Mouse (Mus musculus): ENCODE results near the gene Ankrd34a.

The Ankrd34a gene

DNA sequence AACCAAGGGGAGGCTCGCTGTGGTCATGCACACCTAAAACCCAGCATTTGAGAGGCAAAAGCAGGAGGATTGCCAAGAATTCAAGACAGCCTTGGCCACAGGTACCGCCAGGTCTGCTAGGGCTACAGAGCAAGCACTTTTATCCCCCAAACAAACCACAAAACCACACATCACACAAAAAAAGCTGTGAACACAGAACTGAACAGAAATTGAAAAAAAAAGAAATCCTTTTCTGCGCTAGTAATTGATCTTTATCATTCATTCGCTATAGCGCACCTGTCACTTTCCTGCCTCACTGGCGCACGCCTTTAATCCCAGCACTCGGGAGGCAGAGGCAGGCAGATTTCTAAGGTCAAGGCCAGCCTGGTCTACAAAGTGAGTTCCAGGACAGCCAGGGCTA lies 33.2 kb upstream of the Ankrd34a start:
- DNase-seq (ENCODE audit: low spot score) = no peak

DNA sequence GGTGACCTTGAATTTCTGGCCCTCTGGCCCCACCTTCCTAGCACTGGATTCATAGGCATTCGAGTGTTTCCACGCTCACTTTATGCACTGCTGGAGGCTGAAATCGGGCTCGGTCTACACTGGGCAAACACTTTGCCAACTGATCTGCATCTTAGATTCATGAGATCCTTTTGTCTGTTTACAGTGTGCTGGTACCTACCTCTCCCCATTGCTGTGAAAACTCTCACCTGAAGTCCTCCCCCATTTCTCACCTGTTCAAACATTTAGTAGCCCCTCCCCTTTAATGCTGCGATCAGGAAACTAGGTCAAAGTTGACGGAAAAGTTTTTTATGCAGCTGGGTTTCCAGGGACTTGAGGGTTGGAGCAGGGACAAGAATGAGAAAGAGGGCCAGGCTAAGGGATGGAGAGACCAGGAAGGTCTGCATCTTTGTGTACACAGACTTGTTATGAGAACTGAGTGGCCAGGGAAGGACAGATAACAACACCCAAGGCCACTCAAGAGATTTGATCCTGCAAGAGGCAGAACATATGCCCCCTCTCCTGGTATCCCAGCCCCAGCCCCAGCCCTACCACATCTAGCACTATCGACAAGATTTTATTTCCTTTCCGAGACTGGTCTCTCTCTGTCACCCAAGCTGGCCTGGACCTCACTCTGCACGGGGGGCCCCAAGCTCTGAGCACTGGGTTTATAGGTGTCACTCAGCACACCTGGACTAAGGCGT lies 32.4 kb upstream of the Ankrd34a start:
- DNase-seq (ENCODE audit: low spot score) = peak; percentile 57

DNA sequence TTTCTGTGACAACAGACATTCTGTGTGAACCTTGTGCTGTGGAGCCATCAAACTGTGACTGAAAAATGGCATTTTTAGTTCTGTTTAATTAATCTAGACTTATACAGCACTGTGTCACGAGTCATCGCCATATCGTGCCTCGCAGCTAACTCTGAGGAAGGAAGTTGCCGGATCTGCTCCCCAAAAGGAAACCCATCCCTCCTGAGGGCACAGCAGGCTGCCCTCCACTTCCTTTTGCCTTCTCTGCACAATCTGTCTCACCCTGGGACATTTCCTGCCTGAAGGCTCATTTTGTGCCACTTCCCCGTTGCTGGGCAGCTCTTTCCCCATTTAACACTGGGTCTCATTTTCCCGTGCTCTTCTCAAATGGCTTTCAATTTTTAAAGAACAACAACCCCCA lies 31.8 kb upstream of the Ankrd34a start:
- DNase-seq (ENCODE audit: low spot score) = no peak

DNA sequence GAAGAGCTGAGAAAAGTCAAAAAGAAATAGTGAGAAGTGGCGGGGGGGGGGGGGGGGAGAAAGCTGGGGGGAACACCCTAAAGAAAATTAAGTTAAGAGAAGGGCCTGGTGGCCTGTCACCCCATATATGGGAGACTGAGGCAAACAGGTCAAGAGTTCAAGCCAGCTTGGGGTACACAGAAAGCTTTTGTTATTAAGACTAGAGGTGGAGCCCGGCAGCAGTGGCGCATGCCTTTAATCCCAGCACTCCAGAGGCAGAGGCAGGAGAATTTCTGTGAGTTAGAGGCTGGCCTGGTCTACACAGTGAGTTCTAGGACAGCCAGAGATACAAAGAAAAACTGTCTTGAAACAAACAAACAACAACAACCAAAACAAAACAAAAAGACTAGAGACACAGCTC lies 31.3 kb upstream of the Ankrd34a start:
- DNase-seq (ENCODE audit: low spot score) = no peak

DNA sequence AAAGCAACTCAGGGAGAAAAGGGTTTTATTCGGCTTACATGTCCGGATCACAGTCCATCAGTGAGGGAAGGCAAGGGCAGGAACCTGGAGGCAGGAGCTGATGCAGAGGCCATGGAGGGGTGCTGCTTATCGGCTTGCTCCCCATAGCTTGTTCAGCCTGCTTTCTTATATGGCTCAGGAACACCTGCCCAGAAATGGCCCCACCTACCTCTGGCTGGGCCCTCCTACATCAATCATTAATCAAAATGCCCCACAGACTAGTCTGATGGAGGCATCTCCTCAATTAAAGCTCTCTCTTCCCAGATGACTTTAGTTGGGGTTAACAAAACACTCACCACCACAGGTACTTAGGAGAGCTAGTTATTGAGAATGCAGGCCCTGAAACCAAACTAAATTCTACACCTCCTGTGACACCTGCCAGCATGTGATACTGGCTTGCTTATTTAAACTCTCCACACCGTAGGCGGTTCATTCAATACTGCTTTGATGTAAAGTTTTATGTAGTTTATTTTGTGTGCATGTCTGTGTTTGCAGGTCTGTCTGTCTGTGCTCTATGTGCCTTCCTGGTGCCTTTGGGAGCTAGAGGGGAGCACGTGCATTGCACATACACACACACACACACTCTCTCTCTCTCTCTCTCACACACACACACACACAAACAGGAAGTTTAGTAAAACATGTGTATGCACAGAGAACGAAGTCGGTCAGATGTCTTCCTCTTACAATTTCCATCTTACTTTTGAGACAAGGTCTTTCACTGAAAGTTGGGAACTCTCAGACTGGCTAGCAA lies 29.6 kb upstream of the Ankrd34a start:
- no peak for DNase-seq (ENCODE audit: low spot score)

DNA sequence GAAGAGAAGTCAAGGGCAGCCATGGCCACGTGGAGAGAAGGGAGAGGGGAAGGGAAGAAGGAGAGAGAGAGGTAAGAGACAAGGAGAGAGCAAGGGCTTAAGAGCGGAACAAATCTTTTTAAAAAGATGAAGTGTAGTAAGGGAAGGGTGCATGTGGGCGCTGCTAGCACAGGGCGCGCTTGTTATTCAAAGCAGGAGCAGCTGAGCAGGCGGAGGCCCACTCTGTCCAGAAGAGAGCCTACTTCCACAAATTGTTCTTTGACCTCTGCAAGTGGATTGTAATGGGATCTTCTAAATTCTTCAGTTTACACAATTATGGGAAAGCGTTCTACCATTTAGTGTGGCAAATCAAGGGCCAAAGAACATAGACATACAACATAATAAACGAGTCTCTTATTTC lies 27.8 kb upstream of the Ankrd34a start:
- DNase-seq (ENCODE audit: low spot score) = no peak

DNA sequence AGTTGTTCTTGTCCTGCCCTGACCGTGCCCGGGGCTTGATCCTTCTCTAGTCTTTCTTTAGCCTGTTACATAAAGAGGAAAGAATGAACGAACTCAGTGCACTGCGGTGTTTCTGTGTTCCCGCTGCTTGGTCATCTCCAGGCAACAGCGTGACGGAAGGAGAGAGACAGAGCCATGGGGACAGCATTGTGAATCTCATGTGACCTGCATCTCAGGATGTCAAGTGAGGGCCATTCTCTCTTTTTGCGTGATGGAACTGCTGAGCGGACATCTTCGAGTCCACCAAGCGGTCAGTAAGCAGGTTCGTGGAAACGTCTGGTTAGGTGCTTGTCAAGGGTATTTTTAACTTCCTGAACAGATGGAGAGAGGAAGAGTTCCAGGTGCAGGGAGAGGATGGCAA lies 26.9 kb upstream of the Ankrd34a start:
- DNase-seq (ENCODE audit: low spot score) = no peak

DNA sequence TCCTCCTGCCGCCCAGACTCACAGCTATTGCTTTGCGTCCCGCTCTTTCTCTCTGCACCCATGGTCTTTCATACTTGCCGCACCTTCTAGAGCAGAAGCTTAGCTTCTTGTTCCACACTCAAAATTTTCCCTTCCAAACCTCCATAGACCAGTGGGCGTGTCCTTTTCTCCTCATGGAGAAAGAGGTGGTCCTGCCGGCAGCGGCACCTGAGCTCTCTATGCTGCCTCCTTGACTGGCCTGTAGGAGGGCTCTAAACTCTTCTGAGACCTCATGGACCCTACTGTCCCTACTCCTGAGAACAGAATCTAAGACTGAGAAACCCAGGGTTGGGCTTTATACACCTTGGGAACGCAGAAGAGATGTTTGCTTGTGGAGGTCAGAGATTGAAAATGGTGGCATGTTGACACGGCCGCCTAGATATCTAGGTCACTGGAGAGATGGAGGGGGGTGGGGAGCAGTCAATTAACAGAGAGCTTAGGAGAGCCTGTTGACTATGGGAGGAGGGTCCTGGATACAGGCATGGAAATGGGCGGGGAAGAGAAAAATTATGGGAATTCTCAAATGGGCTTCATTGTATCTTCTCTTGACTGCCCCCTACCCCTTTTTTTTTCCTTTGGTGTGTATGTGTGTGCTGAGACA lies 26.4 kb upstream of the Ankrd34a start:
- no peak for DNase-seq (ENCODE audit: low spot score)

DNA sequence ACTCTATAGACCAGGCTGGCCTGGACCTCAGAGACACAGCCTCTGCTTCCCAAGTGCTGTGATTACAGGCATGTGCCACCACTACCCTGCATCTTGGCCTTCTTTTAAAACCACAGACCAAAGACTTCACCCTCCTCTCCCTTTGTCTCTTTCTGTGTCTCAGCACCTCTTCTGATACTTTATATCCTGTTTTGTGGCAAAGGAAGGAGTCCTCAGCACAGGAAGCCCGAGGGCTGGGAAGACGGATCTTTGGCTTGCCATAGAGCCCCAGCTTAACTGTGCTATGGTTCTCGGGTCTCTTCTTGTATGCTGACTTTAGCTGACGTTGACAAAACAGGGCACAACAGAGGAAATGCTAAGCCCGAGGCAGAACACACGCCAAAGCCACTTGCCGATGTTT lies 25.8 kb upstream of the Ankrd34a start:
- DNase-seq (ENCODE audit: low spot score) = no peak

DNA sequence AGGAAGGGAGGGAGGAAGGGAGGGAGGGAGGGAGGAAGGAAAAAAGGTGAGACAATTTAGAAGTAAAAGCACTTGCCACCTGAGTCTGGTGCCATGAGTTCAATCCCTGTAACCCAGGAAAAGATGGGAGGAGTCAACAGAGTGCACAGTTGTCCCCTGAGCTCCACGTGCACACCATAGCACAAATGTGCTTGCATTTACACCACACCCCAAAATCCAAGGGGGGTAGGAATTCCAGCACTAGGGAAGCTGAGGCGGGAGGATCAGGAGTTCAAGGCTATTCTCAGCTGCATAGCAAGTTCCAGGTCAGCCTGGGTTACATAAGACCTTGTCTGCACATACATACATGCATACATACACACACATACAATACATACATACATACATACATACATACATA lies 25.1 kb upstream of the Ankrd34a start:
- no peak for DNase-seq (ENCODE audit: low spot score)

DNA sequence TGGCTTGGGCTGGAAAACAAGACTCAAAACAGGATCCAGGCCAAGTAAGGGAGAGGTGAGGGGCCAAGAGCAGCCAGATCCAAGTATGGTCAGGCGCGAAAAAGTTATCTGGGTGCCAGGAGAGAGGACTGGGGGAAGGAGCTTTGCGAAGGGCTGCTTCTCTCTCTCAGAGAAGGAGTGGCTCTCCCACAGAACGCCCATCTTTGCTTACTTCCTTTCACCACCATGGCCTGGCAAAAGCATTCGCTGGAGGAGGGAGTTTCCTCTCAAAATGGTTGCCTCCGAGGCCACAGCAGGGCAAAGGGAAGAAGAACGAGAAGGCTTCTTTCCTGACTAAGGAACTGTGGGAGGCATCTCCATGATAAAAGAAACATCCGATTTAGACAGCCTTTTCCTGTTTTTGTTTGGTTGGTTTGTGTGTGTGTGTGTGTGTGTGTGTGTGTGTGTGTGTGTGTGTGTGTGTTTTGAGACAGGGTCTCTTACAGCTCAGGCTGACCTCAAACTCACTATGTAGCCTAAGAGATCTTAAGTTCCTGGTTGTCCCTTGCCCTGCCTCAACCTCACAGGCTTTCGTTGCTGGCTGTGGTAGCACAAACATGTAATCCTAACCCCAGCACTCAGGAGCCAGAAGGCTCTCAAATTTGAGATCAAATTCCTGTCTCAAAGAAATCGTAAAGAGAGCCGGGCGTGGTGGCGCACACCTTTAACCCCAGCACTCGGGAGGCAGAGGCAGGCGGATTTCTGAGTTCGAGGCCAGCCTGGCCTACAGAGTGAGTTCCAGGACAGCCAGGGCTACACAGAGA lies 24.3 kb upstream of the Ankrd34a start:
- peak; percentile 30 for DNase-seq (ENCODE audit: low spot score)

DNA sequence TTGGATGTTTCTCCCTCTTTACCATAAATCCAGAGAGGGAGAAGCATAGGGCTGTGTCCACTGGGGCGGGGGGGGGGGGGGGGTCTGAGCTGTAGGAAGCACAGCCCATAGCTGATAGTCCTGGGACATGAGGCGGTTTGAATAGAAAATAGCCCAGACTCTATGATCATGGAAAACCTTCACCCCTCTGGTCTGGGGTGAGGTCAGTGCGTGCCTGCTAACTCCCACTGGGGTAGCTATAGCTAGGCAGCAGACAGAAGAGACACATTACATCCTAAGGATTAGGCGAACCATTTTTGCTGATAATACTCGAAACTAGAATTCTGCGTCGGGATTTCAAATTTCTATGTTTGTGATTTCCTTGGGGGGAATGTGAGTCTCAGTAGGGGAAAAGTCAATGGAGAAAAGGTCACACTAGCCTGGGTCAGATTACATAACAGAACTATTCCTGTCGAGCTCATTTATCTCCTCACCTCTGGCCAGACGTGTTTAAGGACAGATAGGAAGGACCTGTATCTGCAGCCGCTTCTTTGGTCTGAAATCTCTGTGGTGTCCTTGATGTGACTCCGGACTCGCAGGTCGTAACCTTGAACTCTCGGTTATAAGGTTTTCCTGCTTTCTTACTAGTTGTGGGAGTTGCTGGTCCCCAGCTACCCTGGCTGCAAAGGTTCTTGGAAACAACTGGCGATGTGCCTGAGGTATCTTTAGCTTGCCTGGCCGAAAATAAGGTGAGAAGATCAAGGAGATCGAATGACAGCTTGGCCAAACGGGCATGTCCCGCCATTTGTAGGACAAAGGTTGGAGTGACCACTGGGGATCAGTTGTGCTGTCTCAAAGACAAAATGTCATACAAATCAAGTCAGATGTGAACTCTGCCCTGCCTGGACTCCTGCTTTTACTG lies 22.6 kb upstream of the Ankrd34a start:
- no peak for DNase-seq (ENCODE audit: low spot score)

DNA sequence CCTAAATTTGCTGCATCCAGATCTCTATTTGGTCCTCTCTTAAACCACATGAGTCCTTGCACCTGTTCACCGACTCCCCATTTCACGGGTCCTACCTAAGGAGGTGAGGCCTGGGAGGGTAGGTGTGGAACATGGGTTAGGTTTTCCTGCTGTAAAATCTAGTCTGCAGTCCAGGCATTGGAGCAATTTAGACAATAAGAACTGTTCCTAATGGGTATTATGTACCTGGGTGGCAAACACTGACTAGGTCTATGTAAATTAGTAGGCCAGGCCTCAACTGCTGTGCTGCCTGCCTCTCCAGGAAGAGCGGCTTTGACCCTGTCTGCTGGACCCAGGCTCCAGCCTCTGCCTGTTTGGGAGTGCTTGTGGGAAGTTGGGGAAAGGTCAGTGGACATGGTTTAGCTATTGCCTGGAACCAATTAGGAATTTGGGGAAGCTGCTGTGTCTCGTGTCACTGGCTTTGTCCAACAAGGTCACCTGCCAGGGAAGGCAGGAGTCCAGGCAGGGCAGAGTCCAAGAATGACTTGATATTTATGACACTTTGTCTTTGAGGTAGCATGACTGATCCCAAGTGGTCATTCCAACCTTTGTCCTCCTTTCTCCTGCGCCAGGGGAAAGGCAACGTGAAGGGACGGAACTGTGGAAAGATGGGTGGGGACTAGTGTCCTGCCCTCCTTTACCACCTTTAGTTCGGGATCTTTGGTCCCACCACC lies 21.0 kb upstream of the Ankrd34a start:
- DNase-seq (ENCODE audit: low spot score) = peak; percentile 96

DNA sequence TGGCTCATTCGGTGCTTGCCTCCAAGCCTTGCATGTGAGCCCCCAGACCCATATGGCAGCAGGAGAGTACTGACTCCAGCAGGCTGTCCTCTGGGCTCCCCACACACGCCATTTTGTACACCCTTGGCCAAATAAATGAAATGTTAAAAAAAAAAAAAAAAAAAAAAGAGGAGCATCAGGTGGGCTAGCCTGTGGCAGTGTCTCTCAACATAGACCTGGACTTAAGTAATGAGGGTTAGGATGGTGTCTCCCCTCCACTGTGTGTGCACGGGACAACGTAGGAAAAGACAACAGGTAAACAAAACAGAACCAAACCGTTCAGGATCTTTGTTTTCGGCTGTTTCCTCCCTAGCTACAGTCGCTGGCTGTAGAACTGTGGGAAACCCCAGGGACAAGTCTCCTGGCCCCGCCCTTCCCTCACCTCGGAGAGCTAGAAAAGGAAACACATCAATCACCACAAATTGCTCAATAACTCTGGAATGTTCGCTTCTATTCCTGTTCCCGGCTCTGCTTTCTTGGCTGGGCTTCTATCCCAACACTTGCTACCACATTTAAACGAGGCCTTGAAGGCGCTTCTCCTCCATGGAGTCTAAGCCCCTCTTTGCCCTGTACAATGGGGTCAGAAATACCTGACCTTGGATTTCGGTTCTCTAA lies 20.3 kb upstream of the Ankrd34a start:
- DNase-seq (ENCODE audit: low spot score) = peak; percentile 91

DNA sequence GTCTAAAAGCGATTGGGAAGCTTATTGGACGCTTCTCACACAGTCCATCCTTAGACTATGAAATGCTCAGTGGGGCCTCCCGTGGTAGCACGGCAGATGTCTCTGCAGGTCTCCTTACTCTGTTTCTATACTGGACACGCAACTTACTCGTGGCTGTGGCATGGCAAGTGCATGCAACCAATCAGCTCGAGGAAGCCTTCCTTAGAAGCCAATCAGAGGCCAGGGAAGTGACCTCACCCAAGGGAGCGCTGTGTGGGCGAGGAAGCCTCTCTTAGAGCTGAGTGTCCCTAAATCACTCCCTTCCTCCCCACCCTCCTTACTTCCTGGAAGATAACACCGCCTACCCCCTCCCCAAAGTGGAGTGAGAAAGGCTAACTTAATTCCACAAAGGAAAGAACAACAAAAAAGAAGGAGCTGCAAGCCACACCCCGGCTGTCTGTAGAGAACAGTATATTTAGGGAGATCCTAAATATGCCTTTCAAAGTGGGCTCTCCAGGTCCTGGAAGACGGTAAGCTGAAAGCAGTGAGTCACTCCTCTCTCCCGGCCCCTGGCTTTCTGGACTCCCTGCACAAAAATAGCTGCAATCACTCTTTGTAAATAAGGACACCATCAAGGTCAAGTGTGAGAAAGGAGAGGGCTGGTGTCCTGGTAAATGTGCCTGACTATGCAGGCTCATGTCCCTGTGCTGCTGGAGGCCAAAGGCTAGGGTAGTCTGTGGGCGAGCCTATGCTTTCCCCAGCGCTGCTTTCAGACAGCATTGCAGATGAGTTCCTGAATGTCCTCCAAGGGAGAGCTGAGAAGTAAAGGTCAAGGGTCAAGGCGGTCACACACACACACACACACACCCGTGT lies 19.5 kb upstream of the Ankrd34a start, which contains the start of gene Gm16253:
Gene Gm16253, plus strand, starts transcription at position 295 of the 852 bp plus-strand sequence.
- DNase-seq (ENCODE audit: low spot score) = peak; percentile 94

DNA sequence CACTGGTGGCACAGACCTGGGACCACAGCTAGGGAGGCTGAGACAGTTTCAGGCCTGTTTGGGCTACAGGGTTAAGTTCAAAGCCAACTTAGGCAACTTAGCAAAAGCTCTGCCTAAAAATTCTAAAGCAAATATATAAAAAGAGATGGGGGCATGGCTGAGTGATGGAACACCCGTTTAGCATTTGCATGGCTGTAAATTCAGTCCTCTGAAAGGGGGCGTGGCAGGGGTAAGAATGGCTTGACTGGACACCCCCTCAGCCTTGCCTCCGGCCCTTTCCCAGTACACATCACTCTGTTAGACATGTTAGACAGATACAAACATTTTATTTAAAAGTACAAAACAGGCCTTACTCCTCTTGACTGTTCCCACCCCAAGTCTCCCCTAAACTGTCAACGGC lies 18.9 kb upstream of the Ankrd34a start:
- DNase-seq (ENCODE audit: low spot score) = no peak

DNA sequence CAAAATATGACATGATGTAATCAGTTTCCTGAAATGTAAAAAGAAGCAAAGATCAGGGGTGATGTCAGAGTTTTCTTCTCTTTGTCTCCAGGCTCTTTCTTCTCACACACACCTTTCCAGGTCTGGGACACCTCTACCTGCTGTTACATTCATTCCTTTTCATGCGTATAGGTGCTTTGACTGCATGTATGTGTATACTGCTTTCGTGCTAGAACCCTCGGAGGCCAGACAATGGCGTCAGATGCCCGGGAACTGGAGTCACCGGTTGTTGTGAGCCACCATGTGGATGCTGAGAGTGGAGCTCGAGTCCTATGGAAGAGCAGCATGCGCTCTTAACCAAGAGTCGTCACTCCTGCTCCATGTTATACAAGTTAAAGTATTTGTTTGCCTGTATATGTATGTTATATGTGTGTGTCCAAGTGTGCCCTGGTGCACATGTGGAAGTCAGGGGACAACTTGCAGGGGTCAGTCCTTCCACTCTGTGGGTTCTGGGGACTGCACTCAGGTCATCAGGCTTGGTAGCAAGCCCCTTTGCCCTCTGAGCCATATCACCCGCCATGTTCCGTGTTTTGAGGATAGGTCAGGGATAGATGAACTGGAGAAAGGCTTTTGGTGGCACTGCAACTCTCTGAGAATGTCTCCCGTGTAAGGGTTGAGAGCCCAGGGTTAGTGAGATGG lies 17.7 kb upstream of the Ankrd34a start:
- DNase-seq (ENCODE audit: low spot score) = no peak

DNA sequence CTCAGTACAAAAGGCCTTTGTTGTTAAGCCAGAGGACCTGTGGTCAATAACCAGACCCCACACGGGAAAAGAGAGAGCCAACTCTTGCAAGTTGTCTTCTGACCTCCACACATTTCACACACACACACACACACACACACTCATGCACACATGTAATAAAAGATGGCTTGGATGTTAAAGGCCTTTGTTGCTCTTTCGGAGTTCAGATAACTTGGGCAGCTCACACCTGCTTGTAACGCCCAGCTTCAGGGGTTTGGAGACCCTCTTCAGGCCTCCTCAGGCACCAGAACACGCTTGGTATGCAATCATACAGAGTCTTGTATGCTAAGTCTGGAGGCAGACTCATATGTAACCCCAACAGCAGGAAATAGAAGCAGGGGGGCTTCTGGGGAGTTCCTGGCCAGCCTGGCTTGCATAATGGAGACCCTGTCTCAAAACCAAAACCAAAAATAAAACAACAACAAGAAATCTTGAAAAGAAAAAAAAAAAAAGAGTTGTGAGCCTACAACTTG lies 17.1 kb upstream of the Ankrd34a start:
- DNase-seq (ENCODE audit: low spot score) = no peak
